Mouse (Mus musculus) embryonic facial prominence, embryonic 14.5 days (tissue): ENCODE data around the gene Relb. TPM values are rescaled to one million over a fixed set of nuclear protein-coding genes. Genes with fewer than 3 reads are reported as not detected.

Source experiments
- ATAC-seq: fragments of 200-750 bp; cut with Nextera tagmentation; 2 replicates; pipeline ENCODE4 v1.8.0; 2017; ENCODE audit warnings: low read depth, moderate number of reproducible peaks, moderate TSS enrichment
- DNase-seq: peaks from one replicate; pipeline ENCODE4 v3.0.0-alpha.2; 2015; ENCODE audit warnings: low spot score
- H3K27ac ChIP-seq: fragments of 300-500 bp; sonication (generic); replicated peaks from 2 replicates; pipeline ENCODE4 v1.5.1; 2014; ENCODE audit warnings: low read depth, mild to moderate bottlenecking, low read length, moderate library complexity
- H3K27me3 ChIP-seq: fragments of 300-500 bp; sonication (generic); replicated peaks from 2 replicates; pipeline ENCODE4 v1.6.1; 2014; ENCODE audit warnings: low read length; ENCODE audit not compliant: control insufficient read depth, insufficient read depth
- H3K36me3 ChIP-seq: fragments of 300-500 bp; sonication (generic); 2 replicates; pipeline ENCODE4 v1.6.1; 2014; ENCODE audit warnings: low read length, mixed read lengths; ENCODE audit not compliant: control insufficient read depth, insufficient read depth
- H3K4me1 ChIP-seq: fragments of 300-500 bp; sonication (generic); 2 replicates; pipeline ENCODE4 v1.6.1; 2014; ENCODE audit warnings: antibody characterized with exemption, low read length; ENCODE audit not compliant: control insufficient read depth, insufficient read depth
- H3K4me2 ChIP-seq: fragments of 300-500 bp; sonication (generic); 2 replicates; pipeline ENCODE4 v1.6.1; 2014; ENCODE audit warnings: low read depth, mild to moderate bottlenecking, low read length, moderate library complexity, mixed read lengths
- H3K4me3 ChIP-seq: fragments of 300-500 bp; sonication (generic); 2 replicates; pipeline ENCODE4 v1.5.1; 2014; ENCODE audit warnings: low read depth, mild to moderate bottlenecking, low read length
- H3K9ac ChIP-seq: fragments of 300-500 bp; sonication (generic); 2 replicates; pipeline ENCODE4 v1.6.1; 2014; ENCODE audit warnings: low read depth, mild to moderate bottlenecking, low read length, moderate library complexity, mixed read lengths
- H3K9me3 ChIP-seq: fragments of 300-500 bp; sonication (generic); 2 replicates; pipeline ENCODE4 v1.6.1; 2016; ENCODE audit warnings: low read length; ENCODE audit not compliant: control insufficient read depth
- whole genome bisulfite sequencing: fragments of 180-500 bp; shearing (Covaris S2); extraction: QIAGEN DNeasy Blood & Tissue Kit; methylation state at CpG from one replicate; pipeline ENCODE4 v1.1.7; 2014; 5-methylcytosine and 5-hydroxymethylcytosine counted together
- polyA plus RNA-seq: library from polyadenylated mRNA; unstranded; fragments of >200 nt; fragmentation: Nextera tagmentation; extraction: Ambion mirVana; gene quantifications from 2 replicates; pipeline ENCODE4 v1.2.1, GENCODE M21; 2014

Relb gene
- polyA plus RNA-seq, 1 experiment from 2014 or later = 9.9 TPM

GRCm38 (mm10) chr7:19561765-19562642, 67.2 kb downstream of the Relb start:
- peak overlapping the region; percentile 98 for H3K4me2 ChIP-seq

GRCm38 (mm10) chr7:19561431-19561764, 67.8 kb downstream of the Relb start:
- H3K27me3 ChIP-seq = no peaks in the 10 kb centered on the region
- H3K4me3 ChIP-seq = peak overlapping the region; percentile 99
- peak overlapping the region; percentile 94 for H3K27ac ChIP-seq
- 2% methylated on average over 11 of the region's 11 CpGs for WGBS
- peaks cover 26% of the 10 kb centered on the region for H3K4me1 ChIP-seq
- H3K9me3 ChIP-seq = 0 out of 2 replicates have a peak, but pooled peaks cover 4% of the 10 kb centered on the region
- peak overlapping the region; percentile 97 for H3K9ac ChIP-seq
- no peak for ATAC-seq
- H3K36me3 ChIP-seq = peaks cover 24% of the 10 kb centered on the region
- peak overlapping the region; percentile 98 for H3K4me2 ChIP-seq
- DNase-seq = no peak

More at GRCm38 (mm10) chr7:19561765-19562642, 67.2 kb downstream of the Relb start:
- peaks cover 26% of the 10 kb centered on the region for H3K4me1 ChIP-seq
- peak; percentile 90 for ATAC-seq
- peaks cover 30% of the 10 kb centered on the region for H3K36me3 ChIP-seq
- H3K4me3 ChIP-seq = peak overlapping the region; percentile 99
- WGBS = under 1% methylated on average over 79 of the region's 102 CpGs
- peak overlapping the region; percentile 97 for H3K9ac ChIP-seq
- H3K27ac ChIP-seq = peak overlapping the region; percentile 94
- DNase-seq = peak; percentile 97
- 0 out of 2 replicates have a peak, but pooled peaks cover 4% of the 10 kb centered on the region for H3K9me3 ChIP-seq
- H3K27me3 ChIP-seq = no peaks in the 10 kb centered on the region

- Histone ChIP-seq H3K27me3 (no peaks in the 10 kb centered on the region), H3K9ac (peak overlapping the region; percentile 97), H3K4me3 (peak overlapping the region; percentile 99), H3K4me1 (peaks cover 26% of the 10 kb centered on the region), H3K4me2 (peak overlapping the region; percentile 98), H3K9me3 (0 out of 2 replicates have a peak, but pooled peaks cover 4% of the 10 kb centered on the region), H3K36me3 (peaks cover 22% of the 10 kb centered on the region), H3K27ac (peak overlapping the region; percentile 94; the same call in 1 of the 2 replicates)
- DNase-seq (peak; percentile 50), ATAC-seq (no peak)
- WGBS = 21% methylated on average over 11 of the region's 11 CpGs
Observed at GRCm38 (mm10) chr7:19560491-19561260, 68.6 kb downstream of the Relb start.

DNA sequence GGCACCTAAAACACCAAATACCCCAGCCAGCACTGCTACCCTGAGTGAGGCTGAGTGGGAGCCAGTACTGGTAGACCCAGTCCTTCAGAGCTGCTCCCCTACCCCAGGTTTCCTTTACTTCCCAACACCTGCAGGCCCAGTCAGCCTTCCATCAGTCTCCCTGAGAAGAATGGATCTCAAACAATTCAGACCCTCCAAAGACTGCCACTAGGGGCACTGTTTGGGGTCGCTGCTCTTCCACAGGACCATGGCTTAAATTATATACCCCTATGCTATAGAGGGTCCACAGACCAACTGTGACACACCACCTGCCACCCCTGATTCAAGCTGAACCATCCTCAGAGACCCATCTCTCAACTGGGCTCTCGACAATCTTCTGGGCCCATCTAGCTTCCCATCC, 70.3 kb downstream of the Relb start:
- H3K27ac ChIP-seq = no peak overlapping the region
- H3K4me2 ChIP-seq = no peak overlapping the region
- no peaks in the 10 kb centered on the region for H3K9me3 ChIP-seq
- H3K36me3 ChIP-seq = peaks cover 14% of the 10 kb centered on the region; the same call in 1 of the 2 replicates
- no peak for ATAC-seq
- 55% methylated on average over 2 of the region's 2 CpGs for WGBS
- H3K4me3 ChIP-seq = no peak overlapping the region
- H3K9ac ChIP-seq = no peak overlapping the region
- peaks cover 26% of the 10 kb centered on the region for H3K4me1 ChIP-seq
- DNase-seq = no peak
- no peaks in the 10 kb centered on the region for H3K27me3 ChIP-seq

DNA sequence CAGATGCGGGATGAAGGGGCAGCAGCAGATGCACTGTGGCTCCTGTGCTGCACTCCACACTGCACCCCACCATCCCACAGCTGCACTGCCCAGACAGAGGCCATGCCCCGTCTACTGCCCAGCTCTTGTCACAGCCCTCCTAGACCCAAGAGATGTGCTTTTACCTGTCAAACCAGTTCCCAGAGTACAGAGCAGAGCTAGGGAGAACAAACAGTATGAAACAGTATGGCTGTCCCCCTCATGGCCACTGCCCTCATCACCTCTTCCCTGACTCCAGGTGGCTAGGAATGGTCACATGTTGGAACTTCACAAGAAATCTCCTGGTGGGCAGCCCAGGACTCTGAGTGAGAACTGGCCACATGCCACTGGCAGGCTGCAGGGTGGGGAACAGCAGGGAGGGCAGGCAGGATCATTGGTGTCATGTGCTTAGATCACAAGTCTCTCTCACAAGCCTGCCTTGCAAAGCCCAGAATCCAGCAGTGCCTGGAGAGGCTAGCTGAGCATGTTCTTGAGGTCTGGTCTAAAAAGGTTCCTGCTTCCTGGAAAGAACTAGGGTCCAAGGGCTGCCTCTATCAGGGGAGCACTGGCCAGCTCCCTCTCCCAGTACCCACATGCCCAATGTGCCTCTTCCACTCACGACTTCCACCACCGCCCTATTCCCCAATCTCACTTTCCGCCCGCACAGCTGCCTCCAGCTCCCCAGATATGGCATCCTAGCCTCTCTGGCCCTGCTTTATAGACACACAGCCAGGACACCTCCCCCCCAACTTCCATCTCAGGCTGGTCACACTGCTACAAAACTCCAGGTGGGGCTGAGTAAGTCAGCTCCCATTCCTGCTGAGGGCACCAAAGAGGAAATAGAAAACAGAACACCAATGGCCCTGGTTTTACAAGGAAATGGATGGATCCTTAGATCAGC, 71.0 kb downstream of the Relb start:
- Histone ChIP-seq H3K9me3 (no peaks in the 10 kb centered on the region), H3K4me3 (no peak overlapping the region), H3K36me3 (peaks cover 11% of the 10 kb centered on the region), H3K27ac (no peak overlapping the region), H3K4me2 (no peak overlapping the region), H3K9ac (no peak overlapping the region), H3K27me3 (no peaks in the 10 kb centered on the region), H3K4me1 (peaks cover 26% of the 10 kb centered on the region)
- DNase-seq (no peak), ATAC-seq (no peak)
- WGBS = 90% methylated on average over 6 of the region's 6 CpGs

GRCm38 (mm10) chr7:19557086-19557485, 72.2 kb downstream of the Relb start:
- Histone ChIP-seq H3K4me3 (no peak overlapping the region), H3K9me3 (no peaks in the 10 kb centered on the region), H3K27me3 (no peaks in the 10 kb centered on the region), H3K27ac (no peak overlapping the region), H3K4me2 (no peak overlapping the region), H3K9ac (no peak overlapping the region), H3K36me3 (peaks cover 19% of the 10 kb centered on the region), H3K4me1 (peaks cover 22% of the 10 kb centered on the region)
- ATAC-seq (no peak), DNase-seq (no peak)
- WGBS = 85% methylated on average over 2 of the region's 2 CpGs
